In the genomic region with DNA sequence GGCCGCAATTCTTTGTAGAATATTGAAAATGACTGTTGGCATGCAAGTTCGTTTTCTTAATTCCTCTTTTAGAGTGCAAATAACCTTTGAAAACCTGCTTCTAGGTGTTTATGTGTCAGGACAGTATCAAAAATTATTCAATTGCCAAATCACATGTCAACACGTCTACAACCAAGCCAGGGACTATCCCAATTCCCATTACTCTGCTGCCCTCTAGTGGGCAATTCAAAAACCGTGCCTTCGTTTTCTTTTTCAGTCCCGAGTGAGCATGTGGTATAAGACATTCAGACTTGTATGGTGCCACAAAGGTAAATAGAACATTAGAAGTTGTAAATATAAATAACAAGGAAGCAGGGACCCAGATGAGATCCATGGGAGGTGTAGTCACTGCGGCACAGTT, we compare ENCODE assay signal across 8 mouse cellular contexts.
DNase-seq lines count a peak whose midpoint lies in the region; ATAC-seq and TF ChIP-seq lines count a peak whose summit lies in the region.

No protein-coding gene starts in this region.

- H3K9me3 ChIP-seq in neural tube, embryonic 15.5 days (replicated peaks), result no peaks in the 10 kb centered on the region

- no peak for ATAC-seq in Patski
- peak; percentile 57; the same call in 1 of the 2 replicates for ATAC-seq in neural tube, embryonic 15.5 days (ENCODE audit: low FRiP score)
- ATAC-seq in inflammation-experienced regulatory T-cells, adult 6 months, result no peak

- CTCF ChIA-PET in Patski (lab: Charles Lee), result interaction anchor here (1.0 to 1.7 kb wide), 5 partner anchors 10 to 86 kb away, joined by 3 to 6 read pairs (median 4); no protein-coding TSS in a partner anchor

- no peak for TF ChIP-seq POLR2A in liver, adult 2 months (IDR thresholded peaks at IDR 0.05; ENCODE audit: extremely low read depth, insufficient read depth, low read length)

- no peak overlapping the region for H3K9ac ChIP-seq in liver, adult 2 months (ENCODE audit: low read depth, low read length)
- no peak overlapping the region for H3K9ac ChIP-seq in neural tube, embryonic 15.5 days (replicated peaks)

- DNase-seq in 416B (ENCODE audit: low read depth) (peak; percentile 59), Patski (ENCODE audit: low read depth, low spot score) (peak; percentile 31)
- DNase-seq in cerebellum, postnatal 4 days (ENCODE audit: low spot score in 2 of 2), result peak; percentile 74 to 85
- DNase-seq in gastrocnemius, postnatal 14 days, result peak; percentile 25
- peak; percentile 83 for DNase-seq in kidney, postnatal 10 days
- DNase-seq in liver, adult 2 months (ENCODE audit: extremely low read depth, low read depth, low spot score), result peak; percentile 59

- TF ChIP-seq CTCF in Patski (IDR thresholded peaks at IDR 0.05), result peak; percentile 91
- 0 out of 2 replicates have a peak, but pooled peaks have one; percentile 23 for TF ChIP-seq CTCF in liver, adult 2 months (IDR thresholded peaks at IDR 0.05; ENCODE audit: low read depth, low read length)

- H3K27me3 ChIP-seq in Patski, result peaks cover 19% of the 10 kb centered on the region
- no peaks in the 10 kb centered on the region for H3K27me3 ChIP-seq in liver, adult 2 months (ENCODE audit: control insufficient read depth, insufficient read depth, low read length)
- H3K27me3 ChIP-seq in neural tube, embryonic 15.5 days (replicated peaks), result peaks cover 21% of the 10 kb centered on the region

- H3K4me1 ChIP-seq in liver, adult 2 months (ENCODE audit: control insufficient read depth, insufficient read depth, low read length), result no peaks in the 10 kb centered on the region; the same call in 1 of the 2 replicates
- H3K4me1 ChIP-seq in neural tube, embryonic 15.5 days, result peaks cover 28% of the 10 kb centered on the region

- intact Hi-C loops in gastrocnemius, postnatal 14 days (cut with DNase I; ENCODE audit: low total_unique reads), result no loop called here

- in situ Hi-C loops in Patski (cut with MboI; ENCODE audit: low pct_unique_long_range_greater_than_20kb), result loop anchor here (10.0 kb wide), 6 partner anchors 210 to 1030 kb away; no protein-coding TSS in a partner anchor

- no peak overlapping the region for H3K4me3 ChIP-seq in liver, adult 2 months (ENCODE audit: insufficient read depth, low read depth, low read length)
- no peak overlapping the region for H3K4me3 ChIP-seq in neural tube, embryonic 15.5 days (replicated peaks)

- no peaks in the 10 kb centered on the region for H3K36me3 ChIP-seq in liver, adult 2 months (ENCODE audit: control insufficient read depth, insufficient read depth, low read length)
- no peaks in the 10 kb centered on the region for H3K36me3 ChIP-seq in neural tube, embryonic 15.5 days

- no peak overlapping the region for H3K4me2 ChIP-seq in neural tube, embryonic 15.5 days

- WGBS in liver, adult 2 months, result 17% methylated on average over 7 of the region's 7 CpGs
- 18% methylated on average over 7 of the region's 7 CpGs for WGBS in neural tube, embryonic 15.5 days

- H3K27ac ChIP-seq in liver, adult 2 months (replicated peaks; ENCODE audit: insufficient read depth, low read depth, low read length), result no peak overlapping the region
- no peak overlapping the region for H3K27ac ChIP-seq in neural tube, embryonic 15.5 days (replicated peaks)

- POLR2A ChIA-PET in Patski (lab: Charles Lee), result no interaction called here

- H3K79me2 ChIP-seq in liver, adult 2 months (ENCODE audit: control insufficient read depth, insufficient read depth, low read length), result no peaks in the 10 kb centered on the region

Comparison
In these comparisons a context has a peak if more than half of its experiments do, and no peak if none do; other contexts are left out.
1. DNase-seq: peak in every context shown above with its lines; median percentile 83 in kidney, postnatal 10 days; 80 in cerebellum, postnatal 4 days; 59 in 416B; 59 in liver, adult 2 months; 31 in Patski; 25 in gastrocnemius, postnatal 14 days.